Mouse (Mus musculus): ENCODE results near the gene Kremen1.

The Kremen1 gene

GRCm38 (mm10) chr11:5176685-5177084, 84.7 kb downstream of the Kremen1 start:
- DNase-seq (ENCODE audit: extremely low read depth, insufficient read length, low spot score) = no peak

- DNase-seq (ENCODE audit: extremely low read depth, insufficient read length, low spot score) = no peak
Observed at GRCm38 (mm10) chr11:5175866-5176265, 85.5 kb downstream of the Kremen1 start.

- no peak for DNase-seq (ENCODE audit: extremely low read depth, insufficient read length, low spot score)
Observed at GRCm38 (mm10) chr11:5175141-5175540, 86.2 kb downstream of the Kremen1 start.

GRCm38 (mm10) chr11:5172861-5173260, 88.5 kb downstream of the Kremen1 start:
- no peak for DNase-seq (ENCODE audit: extremely low read depth, insufficient read length, low spot score)

- no peak for DNase-seq (ENCODE audit: extremely low read depth, insufficient read length, low spot score)
Observed at GRCm38 (mm10) chr11:5167311-5167710, 94.0 kb downstream of the Kremen1 start.

- no peak for DNase-seq (ENCODE audit: extremely low read depth, insufficient read length, low spot score)
Observed at GRCm38 (mm10) chr11:5165471-5165916, 95.9 kb downstream of the Kremen1 start.

- no peak for DNase-seq (ENCODE audit: extremely low read depth, insufficient read length, low spot score)
Observed at GRCm38 (mm10) chr11:5164310-5164709, 97.0 kb downstream of the Kremen1 start.

GRCm38 (mm10) chr11:5163421-5163820, 97.9 kb downstream of the Kremen1 start:
- DNase-seq (ENCODE audit: extremely low read depth, insufficient read length, low spot score) = no peak

- DNase-seq (ENCODE audit: extremely low read depth, insufficient read length, low spot score) = no peak
Observed at GRCm38 (mm10) chr11:5160722-5161485, 100.5 kb downstream of the Kremen1 start.

- no peak for DNase-seq (ENCODE audit: extremely low read depth, insufficient read length, low spot score)
Observed at GRCm38 (mm10) chr11:5158056-5158455, 103.3 kb downstream of the Kremen1 start.

GRCm38 (mm10) chr11:5154961-5155805, 106.2 kb downstream of the Kremen1 start:
- DNase-seq (ENCODE audit: extremely low read depth, insufficient read length, low spot score) = no peak

GRCm38 (mm10) chr11:5151680-5152337, 109.5 kb downstream of the Kremen1 start, which contains the start of gene Emid1:
TSS of gene Emid1 (minus strand) at chr11:5152257.
- DNase-seq (ENCODE audit: extremely low read depth, insufficient read length, low spot score) = no peak

- no peak for DNase-seq (ENCODE audit: extremely low read depth, insufficient read length, low spot score)
Observed at GRCm38 (mm10) chr11:5151247-5151630, 110.1 kb downstream of the Kremen1 start.

- no peak for DNase-seq (ENCODE audit: extremely low read depth, insufficient read length, low spot score)
Observed at GRCm38 (mm10) chr11:5150416-5151246, 110.7 kb downstream of the Kremen1 start.

GRCm38 (mm10) chr11:5149955-5150354, 111.4 kb downstream of the Kremen1 start:
- no peak for DNase-seq (ENCODE audit: extremely low read depth, insufficient read length, low spot score)

GRCm38 (mm10) chr11:5149249-5149648, 112.1 kb downstream of the Kremen1 start:
- DNase-seq (ENCODE audit: extremely low read depth, insufficient read length, low spot score) = no peak

- DNase-seq (ENCODE audit: extremely low read depth, insufficient read length, low spot score) = no peak
Observed at GRCm38 (mm10) chr11:5145600-5145999, 115.8 kb downstream of the Kremen1 start.

GRCm38 (mm10) chr11:5141965-5142364, 119.4 kb downstream of the Kremen1 start:
- no peak for DNase-seq (ENCODE audit: extremely low read depth, insufficient read length, low spot score)
